In genomic region chr3:96261623-96262022, GRCm38 (mm10) we compare ENCODE assay signal across 8 mouse cellular contexts. TPM values are rescaled to one million over a fixed set of nuclear protein-coding genes. Genes with fewer than 3 reads are reported as not detected.
DNase-seq lines count a peak whose midpoint lies in the region; ATAC-seq and TF ChIP-seq lines count a peak whose summit lies in the region.

No protein-coding gene starts in this region.

- DNase-seq in cerebellum, adult 2 months: peak in 1 of 2 experiments; percentile 23
- no peak for DNase-seq in cerebellum, postnatal 25 days
- DNase-seq in testis, postnatal 14 days (ENCODE audit: low spot score): no peak
- no peak for DNase-seq in liver, embryonic 13.5 days
- DNase-seq in frontal cortex, postnatal 25 days (ENCODE audit: low spot score in 2 of 2): no peak
- no peak for DNase-seq in lung, adult 18-20 months
- no peak for DNase-seq in layer of hippocampus, adult 9-11 months

- peaks cover 3% of the 10 kb centered on the region; the same call in 1 of the 2 replicates for H3K4me1 ChIP-seq in cerebellum, adult 2 months (ENCODE audit: control insufficient read depth, insufficient read depth, low read length)
- H3K4me1 ChIP-seq in testis, adult 2 months (ENCODE audit: control insufficient read depth, insufficient read depth, low read length): peaks cover 3% of the 10 kb centered on the region
- peaks cover 52% of the 10 kb centered on the region for H3K4me1 ChIP-seq in liver, embryonic 13.5 days (replicated peaks)

- H3K27me3 ChIP-seq in cerebellum, adult 2 months (ENCODE audit: control insufficient read depth, insufficient read depth, low read length): no peaks in the 10 kb centered on the region
- H3K27me3 ChIP-seq in testis, adult 2 months (ENCODE audit: control insufficient read depth, insufficient read depth, low read length): no peaks in the 10 kb centered on the region; the same call in 1 of the 2 replicates
- no peaks in the 10 kb centered on the region for H3K27me3 ChIP-seq in liver, embryonic 13.5 days

- H3K9me3 ChIP-seq in liver, embryonic 13.5 days (replicated peaks): no peaks in the 10 kb centered on the region

- peak overlapping the region; percentile 72 for H3K4me3 ChIP-seq in cerebellum, adult 2 months (replicated peaks; ENCODE audit: insufficient read depth, low read depth, low read length)
- H3K4me3 ChIP-seq in testis, adult 2 months (ENCODE audit: control insufficient read depth, low read depth, low read length): no peak overlapping the region
- peak overlapping the region; percentile 59 for H3K4me3 ChIP-seq in liver, embryonic 13.5 days (replicated peaks)

- H3K36me3 ChIP-seq in testis, adult 2 months (ENCODE audit: control insufficient read depth, insufficient read depth, low read length): no peaks in the 10 kb centered on the region
- H3K36me3 ChIP-seq in liver, embryonic 13.5 days: no peaks in the 10 kb centered on the region

- TF ChIP-seq POLR2A in cerebellum, adult 2 months (IDR thresholded peaks at IDR 0.05; ENCODE audit: borderline replicate concordance, insufficient read depth, low read length): no peak
- TF ChIP-seq POLR2A in testis, adult 2 months (IDR thresholded peaks at IDR 0.05; ENCODE audit: control insufficient read depth, low read depth, low read length): no peak

- peak overlapping the region; percentile 90 for H3K9ac ChIP-seq in liver, embryonic 13.5 days

- no peak for TF ChIP-seq CTCF in cerebellum, adult 2 months (IDR thresholded peaks at IDR 0.05; ENCODE audit: borderline replicate concordance, insufficient read depth, low read depth, low read length)
- TF ChIP-seq CTCF in testis, adult 2 months (IDR thresholded peaks at IDR 0.05; ENCODE audit: control insufficient read depth, insufficient read depth, insufficient replicate concordance, low read depth, low read length): no peak

- peak overlapping the region; percentile 75 for H3K27ac ChIP-seq in cerebellum, adult 2 months (ENCODE audit: insufficient read depth, low read length)
- H3K27ac ChIP-seq in testis, adult 2 months (ENCODE audit: control insufficient read depth, insufficient read depth, low read depth, low read length): peak overlapping the region; percentile 34; the same call in 1 of the 2 replicates
- peak overlapping the region; percentile 99 for H3K27ac ChIP-seq in liver, embryonic 13.5 days

- 32% methylated on average over 3 of the region's 3 CpGs for WGBS in cerebellum, adult 2 months
- WGBS in liver, embryonic 13.5 days (ENCODE audit: insufficient replicate concordance): 48% methylated on average over 3 of the region's 3 CpGs

- ATAC-seq in liver, embryonic 13.5 days (ENCODE audit: low read depth): no peak

- H3K4me2 ChIP-seq in liver, embryonic 13.5 days: peak overlapping the region; percentile 81

RNA-seq across cellular contexts. Expression of gene Hist2h4, which starts 1.5 kb away (rescaled TPM):
- 6.2 and 8.7 TPM in 2 replicates for polyA plus RNA-seq in cerebellum, adult 2 months (2012; rRNA removed)
- polyA plus RNA-seq in testis, adult 2 months (2012; rRNA removed): 0.42 and 0.43 TPM in 2 replicates
- polyA plus RNA-seq in liver, embryonic 13.5 days (2015; fragmentation: Nextera tagmentation; extraction: Ambion mirVana): 15.2 and 44.8 TPM in 2 replicates

RNA-seq across cellular contexts. Expression of gene Hist2h3b, which starts 6.8 kb away (rescaled TPM):
- polyA plus RNA-seq in cerebellum, adult 2 months (2012; rRNA removed): 8.1 and 13.9 TPM in 2 replicates
- 5.0 and 6.2 TPM in 2 replicates for polyA plus RNA-seq in testis, adult 2 months (2012; rRNA removed)
- 89.3 and 159 TPM in 2 replicates for polyA plus RNA-seq in liver, embryonic 13.5 days (2015; fragmentation: Nextera tagmentation; extraction: Ambion mirVana)

RNA-seq across cellular contexts. Expression of gene Hist2h2bb, which starts 7.9 kb away (rescaled TPM):
- polyA plus RNA-seq in cerebellum, adult 2 months (2012; rRNA removed): 5.4 and 6.7 TPM in 2 replicates
- 1.4 and 1.6 TPM in 2 replicates for polyA plus RNA-seq in testis, adult 2 months (2012; rRNA removed)
- polyA plus RNA-seq in liver, embryonic 13.5 days (2015; fragmentation: Nextera tagmentation; extraction: Ambion mirVana): 23.7 and 25.8 TPM in 2 replicates

RNA-seq across cellular contexts. Expression of gene Hist2h3c1, which starts 15.1 kb away (rescaled TPM):
- not detected in 2 replicates for polyA plus RNA-seq in cerebellum, adult 2 months (2012; rRNA removed)
- not detected in 2 replicates for polyA plus RNA-seq in testis, adult 2 months (2012; rRNA removed)
- polyA plus RNA-seq in liver, embryonic 13.5 days (2015; fragmentation: Nextera tagmentation; extraction: Ambion mirVana): 2.3 TPM in 2 replicates

RNA-seq across cellular contexts. Expression of gene Hist2h2aa1, which starts 16.3 kb away (rescaled TPM):
- polyA plus RNA-seq in cerebellum, adult 2 months (2012; rRNA removed): 127 and 149 TPM in 2 replicates
- polyA plus RNA-seq in testis, adult 2 months (2012; rRNA removed): 1,076 and 1,288 TPM in 2 replicates
- 26.9 and 40.6 TPM in 2 replicates for polyA plus RNA-seq in liver, embryonic 13.5 days (2015; fragmentation: Nextera tagmentation; extraction: Ambion mirVana)

Comparison
In these comparisons a context has a peak if more than half of its experiments do, and no peak if none do; other contexts are left out.
1. H3K27ac ChIP-seq: peak in every context shown above with its lines; median percentile 99 in liver, embryonic 13.5 days; 75 in cerebellum, adult 2 months; 34 in testis, adult 2 months.